Mouse (Mus musculus) left cerebral cortex, postnatal 25 days (tissue): ENCODE measurements around the gene Gm21996. TPM values are rescaled to one million over a fixed set of nuclear protein-coding genes. Genes with fewer than 3 reads are reported as not detected.
"Not testable (repeated sequence)": the region's sequence is repeated elsewhere in the genome, so short reads cannot be mapped to it uniquely, and the experiment has no call there.

Experiments
- DNase-seq, 2 experiments: peaks; one replicate each; pipeline ENCODE4 v3.0.0; 2022; ENCODE audit warnings: low spot score in 2 of 2, mixed read lengths in 1 of 2
- intact Hi-C: fragments of 180-260 bp; cut with DNase I; formaldehyde crosslinking; loops from one replicate; pipeline ENCODE4 v1.15.1; 2025
- total RNA-seq, 2 experiments: library from RNA; stranded (reverse); gene quantifications; 2 replicates each; pipeline ENCODE4 v1.2.3; 2021

The Gm21996 gene
- not detected for total RNA-seq

GRCm38 (mm10) chrY:89745432-89745831, at the start of gene Gm21996:
Gm21996 (minus strand) TSS chrY:89745532.
- intact Hi-C loops, DNase-seq: not testable (repeated sequence)
